Mouse (Mus musculus) embryonic facial prominence, embryonic 13.5 days (tissue): ENCODE results near the gene Gm7534. TPM values are rescaled to one million over a fixed set of nuclear protein-coding genes. Genes with fewer than 3 reads are reported as not detected.

Experiments used
- ATAC-seq: fragments of 200-750 bp; cut with Nextera tagmentation; 2 replicates; pipeline ENCODE4 v1.8.0; 2017; ENCODE audit warnings: low read depth; ENCODE audit not compliant: insufficient number of reproducible peaks, insufficient read depth, low FRiP score, low TSS enrichment
- H3K27ac ChIP-seq: fragments of 300-500 bp; sonication (generic); 2 replicates; pipeline ENCODE4 v1.5.1; 2015; ENCODE audit warnings: moderate library complexity, mild to moderate bottlenecking, inconsistent platforms
- H3K27me3 ChIP-seq: fragments of 300-500 bp; sonication (generic); 2 replicates; pipeline ENCODE4 v1.6.1; 2015; ENCODE audit warnings: mild to moderate bottlenecking, inconsistent platforms
- H3K36me3 ChIP-seq: fragments of 300-500 bp; sonication (generic); 2 replicates; pipeline ENCODE4 v1.6.1; 2015; ENCODE audit warnings: mild to moderate bottlenecking, inconsistent platforms
- H3K4me1 ChIP-seq: fragments of 300-500 bp; sonication (generic); 2 replicates; pipeline ENCODE4 v1.6.1; 2015; ENCODE audit warnings: inconsistent platforms
- H3K4me2 ChIP-seq: fragments of 300-500 bp; sonication (generic); 2 replicates; pipeline ENCODE4 v1.6.1; 2015; ENCODE audit warnings: moderate library complexity, mild to moderate bottlenecking, inconsistent platforms
- H3K4me3 ChIP-seq: fragments of 300-500 bp; sonication (generic); 2 replicates; pipeline ENCODE4 v1.5.1; 2015; ENCODE audit warnings: mild to moderate bottlenecking, inconsistent platforms
- H3K9ac ChIP-seq: fragments of 300-500 bp; sonication (generic); 2 replicates; pipeline ENCODE4 v1.6.1; 2015; ENCODE audit warnings: mild to moderate bottlenecking, inconsistent platforms
- H3K9me3 ChIP-seq: fragments of 300-500 bp; sonication (generic); 2 replicates; pipeline ENCODE4 v1.6.1; 2016; ENCODE audit warnings: inconsistent platforms
- WGBS: fragments of 180-500 bp; shearing (Covaris S2); methylation state at CpG from one replicate; pipeline ENCODE4 v1.1.7; 2015; ENCODE audit warnings: mixed read lengths; 5-methylcytosine and 5-hydroxymethylcytosine counted together
- polyA plus RNA-seq: library from polyadenylated mRNA; unstranded; fragments of >200 nt; fragmentation: Nextera tagmentation; extraction: Ambion mirVana; gene quantifications from 2 replicates; pipeline ENCODE4 v1.2.1, GENCODE M21; 2015

Gene Gm7534
- not detected in 2 replicates for polyA plus RNA-seq

- WGBS = 90% methylated on average over 4 of the region's 4 CpGs
- Histone ChIP-seq H3K9ac (no peak within 1 kb of the TSS), H3K4me3 (no peak within 1 kb of the TSS), H3K9me3 (no peaks in the 10 kb centered on the region), H3K4me2 (no peak within 1 kb of the TSS), H3K4me1 (no peaks in the 10 kb centered on the region), H3K36me3 (no peaks in the 10 kb centered on the region), H3K27ac (no peak within 1 kb of the TSS), H3K27me3 (no peaks in the 10 kb centered on the region)
- ATAC-seq = no peak
Observed at GRCm38 (mm10) chr4:134202904-134203303, at the start of gene Gm7534. Gm7534 (minus strand) TSS chr4:134203004.

GRCm38 (mm10) chr4:134252131-134252910 is 49.5 kb upstream of the Gm7534 start:
- 8% methylated on average over 22 of the region's 22 CpGs for WGBS
- peaks cover 70% of the 10 kb centered on the region for H3K4me1 ChIP-seq

GRCm38 (mm10) chr4:134251241-134252130 is 48.7 kb upstream of the Gm7534 start:
- Histone ChIP-seq H3K27me3 (peaks cover 100% of the 10 kb centered on the region), H3K9me3 (no peaks in the 10 kb centered on the region), H3K9ac (peak overlapping the region; percentile 74), H3K36me3 (no peaks in the 10 kb centered on the region), H3K4me3 (peak overlapping the region; percentile 54), H3K4me2 (peak overlapping the region; percentile 95), H3K4me1 (peaks cover 62% of the 10 kb centered on the region), H3K27ac (no peak overlapping the region)
- no peak for ATAC-seq
- under 1% methylated on average over 91 of the region's 91 CpGs for WGBS

More at GRCm38 (mm10) chr4:134252131-134252910, 49.5 kb upstream of the Gm7534 start:
- Histone ChIP-seq H3K4me3 (peak overlapping the region; percentile 54), H3K9me3 (no peaks in the 10 kb centered on the region), H3K27me3 (peaks cover 96% of the 10 kb centered on the region), H3K9ac (peak overlapping the region; percentile 74), H3K4me2 (peak overlapping the region; percentile 95), H3K36me3 (no peaks in the 10 kb centered on the region), H3K27ac (peak overlapping the region; percentile 30; the same call in 1 of the 2 replicates)
- no peak for ATAC-seq

- Histone ChIP-seq H3K27me3 (peaks cover 98% of the 10 kb centered on the region), H3K4me2 (peak overlapping the region; percentile 95), H3K4me1 (peaks cover 59% of the 10 kb centered on the region), H3K9ac (peak overlapping the region; percentile 74), H3K9me3 (no peaks in the 10 kb centered on the region), H3K27ac (no peak overlapping the region), H3K36me3 (no peaks in the 10 kb centered on the region), H3K4me3 (peak overlapping the region; percentile 54)
- WGBS = 10% methylated on average over 10 of the region's 10 CpGs
- no peak for ATAC-seq
Observed at GRCm38 (mm10) chr4:134250930-134251240, 48.1 kb upstream of the Gm7534 start.

GRCm38 (mm10) chr4:134250116-134250929 is 47.5 kb upstream of the Gm7534 start:
- no peaks in the 10 kb centered on the region for H3K36me3 ChIP-seq
- 0 out of 2 replicates have a peak overlapping the region, but pooled peaks have one; percentile 11 for H3K27ac ChIP-seq
- peak overlapping the region; percentile 54 for H3K4me3 ChIP-seq
- H3K4me1 ChIP-seq = peaks cover 60% of the 10 kb centered on the region
- no peak for ATAC-seq
- WGBS = 5% methylated on average over 27 of the region's 27 CpGs
- no peaks in the 10 kb centered on the region for H3K9me3 ChIP-seq
- H3K27me3 ChIP-seq = peaks cover 93% of the 10 kb centered on the region
- peak overlapping the region; percentile 95 for H3K4me2 ChIP-seq
- peak overlapping the region; percentile 58 for H3K9ac ChIP-seq

- Histone ChIP-seq H3K4me2 (peak overlapping the region; percentile 95), H3K4me3 (peak overlapping the region; percentile 54), H3K36me3 (no peaks in the 10 kb centered on the region), H3K4me1 (peaks cover 63% of the 10 kb centered on the region), H3K9me3 (no peaks in the 10 kb centered on the region), H3K27me3 (peaks cover 86% of the 10 kb centered on the region), H3K27ac (no peak overlapping the region), H3K9ac (peak overlapping the region; percentile 58)
- no peak for ATAC-seq
- under 1% methylated on average over 30 of the region's 30 CpGs for WGBS
Observed at GRCm38 (mm10) chr4:134249651-134250050, 46.8 kb upstream of the Gm7534 start.

GRCm38 (mm10) chr4:134246719-134247258 is 44.0 kb upstream of the Gm7534 start, which contains the start of gene Gm30191:
Gm30191 (plus strand) TSS chr4:134246935.
- H3K27ac ChIP-seq = no peak within 1 kb of the TSS; the same call in 1 of the 2 replicates
- H3K4me1 ChIP-seq = peaks cover 47% of the 10 kb centered on the region
- peak within 1 kb of the TSS; percentile 90 for H3K4me2 ChIP-seq
- H3K4me3 ChIP-seq = peak within 1 kb of the TSS; percentile 77
- H3K9ac ChIP-seq = peak within 1 kb of the TSS; percentile 61
- 69% methylated on average over 7 of the region's 7 CpGs for WGBS
- no peak for ATAC-seq
- H3K9me3 ChIP-seq = no peaks in the 10 kb centered on the region
- H3K36me3 ChIP-seq = peaks cover 6% of the 10 kb centered on the region; the same call in 1 of the 2 replicates
- peaks cover 57% of the 10 kb centered on the region for H3K27me3 ChIP-seq

GRCm38 (mm10) chr4:134246256-134246655 is 43.5 kb upstream of the Gm7534 start:
- peaks cover 52% of the 10 kb centered on the region for H3K27me3 ChIP-seq

GRCm38 (mm10) chr4:134245148-134245843 is 42.5 kb upstream of the Gm7534 start, which contains the start of gene Zfp593:
Zfp593 (minus strand) TSS chr4:134245592.
- Histone ChIP-seq H3K9me3 (no peaks in the 10 kb centered on the region), H3K4me1 (peaks cover 32% of the 10 kb centered on the region), H3K27ac (no peak within 1 kb of the TSS; the same call in 1 of the 2 replicates), H3K4me2 (peak within 1 kb of the TSS; percentile 90), H3K27me3 (peaks cover 42% of the 10 kb centered on the region), H3K9ac (peak within 1 kb of the TSS; percentile 89), H3K36me3 (peaks cover 6% of the 10 kb centered on the region; the same call in 1 of the 2 replicates), H3K4me3 (peak within 1 kb of the TSS; percentile 77)
- no peak for ATAC-seq
- WGBS = 0% methylated on average over 60 of the region's 60 CpGs

More at GRCm38 (mm10) chr4:134246256-134246655, 43.5 kb upstream of the Gm7534 start:
- H3K4me3 ChIP-seq = no peak overlapping the region
- H3K27ac ChIP-seq = no peak overlapping the region
- peaks cover 42% of the 10 kb centered on the region for H3K4me1 ChIP-seq
- H3K9me3 ChIP-seq = no peaks in the 10 kb centered on the region
- 41% methylated on average over 4 of the region's 4 CpGs for WGBS
- no peak overlapping the region for H3K9ac ChIP-seq
- no peak for ATAC-seq
- peaks cover 6% of the 10 kb centered on the region; the same call in 1 of the 2 replicates for H3K36me3 ChIP-seq
- H3K4me2 ChIP-seq = 0 out of 2 replicates have a peak overlapping the region, but pooled peaks have one; percentile 90
